Mouse (Mus musculus): ENCODE results near the gene Stk40. TPM values are rescaled to one million over a fixed set of nuclear protein-coding genes. Genes with fewer than 3 reads are reported as not detected.

Gene Stk40
- polyA plus RNA-seq, 1 experiment from 2014 or later, result 34.2 TPM

DNA sequence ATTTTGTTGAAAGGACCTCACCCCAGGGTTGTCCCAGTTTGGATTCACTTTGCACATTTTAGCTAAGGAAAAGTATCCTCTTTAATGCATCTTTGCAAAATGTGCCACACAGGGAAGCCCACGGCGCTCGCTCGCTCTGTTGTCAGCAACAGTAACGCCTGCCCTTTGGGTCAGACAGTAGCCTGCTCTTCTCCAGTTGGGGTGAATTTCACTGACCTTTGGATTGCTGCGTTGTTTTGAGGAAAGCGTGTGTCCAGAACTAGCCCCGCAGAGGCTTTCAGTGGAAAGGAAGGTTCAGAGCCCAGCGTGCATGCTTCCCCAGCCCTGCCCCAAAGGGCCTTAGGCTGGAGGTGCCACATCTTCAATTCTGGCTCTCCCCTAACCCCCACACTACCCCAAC is 11.7 kb downstream of the Stk40 start:
- no peak for ATAC-seq
- Histone ChIP-seq H3K4me2 (no peak overlapping the region), H3K36me3 (ENCODE audit: poor library complexity, severe bottlenecking) (peaks cover 9% of the 10 kb centered on the region; the same call in 1 of the 2 replicates), H3K9me3 (replicated peaks) (no peaks in the 10 kb centered on the region), H3K9ac (no peak overlapping the region), H3K4me1 (peaks cover 27% of the 10 kb centered on the region), H3K4me3 (no peak overlapping the region), H3K27me3 (no peaks in the 10 kb centered on the region), H3K27ac (no peak overlapping the region)
- 90% methylated on average over 9 of the region's 9 CpGs for WGBS

DNA sequence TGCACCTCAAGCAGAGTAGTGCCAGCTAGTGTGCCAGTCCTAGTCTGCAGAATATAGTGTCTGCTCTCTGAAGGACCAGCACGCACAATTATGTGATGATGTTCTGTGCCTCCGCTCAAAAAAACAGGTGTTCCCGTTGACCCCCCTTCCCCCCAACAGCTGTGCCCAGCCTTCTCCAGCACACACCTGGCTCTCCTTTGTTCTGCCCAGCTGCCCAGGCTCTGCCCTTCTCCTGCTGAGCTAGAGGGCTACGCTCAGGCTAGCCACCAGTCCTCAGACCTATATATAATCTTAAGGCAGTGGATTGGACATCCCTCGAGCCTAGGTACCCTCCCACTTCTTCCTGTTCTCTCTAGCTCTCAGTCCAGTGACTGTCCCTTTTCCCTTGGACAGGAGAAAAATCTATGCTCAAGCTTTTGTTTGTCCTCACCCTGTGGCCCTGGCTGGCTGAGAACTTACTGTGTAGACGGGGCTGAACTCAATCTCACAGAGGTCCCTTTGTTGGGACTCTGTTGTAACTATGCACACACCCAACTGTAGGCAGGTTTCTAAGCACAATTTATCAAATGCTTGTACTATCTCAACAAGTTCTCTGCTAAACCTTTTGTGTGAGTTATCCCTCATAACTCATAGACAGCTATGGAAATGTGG is 12.2 kb downstream of the Stk40 start:
- H3K4me1 ChIP-seq, result peaks cover 21% of the 10 kb centered on the region
- 0 out of 2 replicates have a peak, but pooled peaks cover 2% of the 10 kb centered on the region for H3K9me3 ChIP-seq (replicated peaks)
- H3K27ac ChIP-seq, result no peak overlapping the region
- H3K4me3 ChIP-seq, result no peak overlapping the region
- H3K4me2 ChIP-seq, result no peak overlapping the region
- no peak overlapping the region for H3K9ac ChIP-seq
- no peak for ATAC-seq
- no peaks in the 10 kb centered on the region for H3K27me3 ChIP-seq
- WGBS, result 76% methylated on average over 6 of the region's 6 CpGs
- H3K36me3 ChIP-seq (ENCODE audit: poor library complexity, severe bottlenecking), result peaks cover 12% of the 10 kb centered on the region

DNA sequence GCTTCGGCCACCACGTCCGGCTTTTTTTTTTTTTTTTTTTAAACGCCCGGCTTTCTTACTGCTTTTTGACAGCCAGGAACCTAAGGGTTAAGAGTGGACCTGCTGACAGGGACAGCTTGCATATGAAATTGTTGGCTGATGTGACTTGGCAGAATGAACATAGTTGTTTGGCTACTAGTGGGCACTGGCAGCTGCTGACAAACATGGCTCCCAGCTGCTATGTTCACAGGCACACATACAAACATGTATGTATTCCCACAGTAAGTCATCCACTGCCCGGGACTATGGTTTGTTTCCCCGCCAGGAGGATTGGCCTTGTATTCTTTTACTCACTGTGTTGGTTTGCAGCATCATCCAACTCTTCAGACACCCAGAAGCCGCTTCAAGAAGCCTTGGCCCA is 13.4 kb downstream of the Stk40 start:
- no peaks in the 10 kb centered on the region for H3K27me3 ChIP-seq
- H3K36me3 ChIP-seq (ENCODE audit: poor library complexity, severe bottlenecking), result peaks cover 20% of the 10 kb centered on the region
- H3K4me3 ChIP-seq, result no peak overlapping the region
- H3K27ac ChIP-seq, result peak overlapping the region; percentile 19; the same call in 1 of the 2 replicates
- peaks cover 17% of the 10 kb centered on the region; the same call in 1 of the 2 replicates for H3K4me1 ChIP-seq
- no peak overlapping the region for H3K4me2 ChIP-seq
- WGBS, result 83% methylated on average over 8 of the region's 8 CpGs
- peaks cover 11% of the 10 kb centered on the region; the same call in 1 of the 2 replicates for H3K9me3 ChIP-seq (replicated peaks)
- ATAC-seq, result no peak
- no peak overlapping the region for H3K9ac ChIP-seq

DNA sequence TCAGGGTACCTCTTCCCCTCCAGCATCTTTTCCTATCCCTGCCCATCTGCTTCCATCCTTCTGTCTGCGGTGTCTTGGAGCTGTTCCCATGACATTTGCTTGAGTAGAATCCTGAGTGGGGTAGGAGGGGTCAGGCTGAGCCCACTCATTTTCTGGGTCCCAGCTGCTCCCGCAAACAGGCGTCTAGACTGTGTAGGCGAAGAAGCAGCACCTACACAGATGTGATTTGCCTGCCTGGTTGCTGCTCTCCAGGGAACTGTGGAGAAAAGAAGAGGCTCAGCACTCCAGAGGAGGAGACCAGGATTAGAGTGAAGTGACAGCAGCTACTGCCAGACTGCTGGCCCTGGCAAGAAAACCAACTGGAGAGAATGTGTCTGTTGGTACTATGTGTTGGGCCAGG is 14.9 kb downstream of the Stk40 start:
- Histone ChIP-seq H3K4me3 (no peak overlapping the region), H3K9me3 (replicated peaks) (peaks cover 11% of the 10 kb centered on the region; the same call in 1 of the 2 replicates), H3K9ac (no peak overlapping the region), H3K4me1 (peaks cover 20% of the 10 kb centered on the region; the same call in 1 of the 2 replicates), H3K27ac (peak overlapping the region; percentile 65), H3K36me3 (ENCODE audit: poor library complexity, severe bottlenecking) (peaks cover 26% of the 10 kb centered on the region), H3K27me3 (no peaks in the 10 kb centered on the region), H3K4me2 (no peak overlapping the region)
- peak; percentile 45; the same call in 1 of the 2 replicates for ATAC-seq
- WGBS, result 79% methylated on average over 4 of the region's 4 CpGs

DNA sequence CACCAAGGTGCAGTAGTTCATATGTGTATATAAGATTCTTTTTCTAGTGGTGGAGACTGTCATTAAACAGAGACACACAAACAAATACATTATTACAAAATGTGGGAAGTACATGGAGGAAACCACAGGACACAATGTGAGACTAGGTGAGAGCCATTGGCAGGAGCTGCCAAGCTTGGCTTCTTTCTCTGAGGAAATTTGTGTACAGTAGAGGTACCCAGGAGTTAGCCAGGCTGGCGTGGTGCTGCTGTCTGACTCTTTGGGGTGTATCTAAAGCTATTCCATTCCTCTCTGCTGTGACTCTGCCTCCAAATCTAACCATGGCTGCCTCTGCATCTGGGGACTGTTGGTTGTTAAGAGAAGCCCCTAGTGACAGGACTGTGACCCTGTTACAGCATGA is 15.3 kb downstream of the Stk40 start:
- no peaks in the 10 kb centered on the region for H3K27me3 ChIP-seq
- no peak overlapping the region for H3K4me3 ChIP-seq
- no peak for ATAC-seq
- WGBS, result 77% methylated on average over 1 of the region's 1 CpGs
- H3K27ac ChIP-seq, result peak overlapping the region; percentile 65
- peaks cover 30% of the 10 kb centered on the region for H3K36me3 ChIP-seq (ENCODE audit: poor library complexity, severe bottlenecking)
- H3K4me1 ChIP-seq, result peaks cover 16% of the 10 kb centered on the region; the same call in 1 of the 2 replicates
- no peak overlapping the region for H3K9ac ChIP-seq
- peaks cover 11% of the 10 kb centered on the region; the same call in 1 of the 2 replicates for H3K9me3 ChIP-seq (replicated peaks)
- H3K4me2 ChIP-seq, result no peak overlapping the region

DNA sequence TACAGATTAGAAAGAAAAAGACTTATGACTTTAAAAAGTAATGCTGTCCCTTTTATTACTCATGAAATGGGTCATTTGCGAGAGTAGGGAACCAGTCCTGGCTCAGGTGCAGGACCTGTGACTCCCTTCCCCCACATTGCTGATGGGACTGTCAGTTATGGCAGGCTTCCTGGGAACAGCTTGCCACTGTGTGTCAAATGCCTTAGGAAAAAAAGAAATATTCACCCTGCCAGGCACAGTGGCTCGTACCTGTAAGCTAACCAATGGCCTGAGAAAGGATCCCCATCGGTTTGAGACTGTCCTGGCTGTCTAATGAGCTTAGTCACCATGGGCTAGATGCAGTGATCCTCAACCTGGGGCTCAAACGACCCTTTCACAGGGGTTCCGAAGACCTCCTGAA is 16.3 kb downstream of the Stk40 start:
- Histone ChIP-seq H3K9me3 (replicated peaks) (peaks cover 11% of the 10 kb centered on the region; the same call in 1 of the 2 replicates), H3K36me3 (ENCODE audit: poor library complexity, severe bottlenecking) (peaks cover 39% of the 10 kb centered on the region), H3K4me2 (no peak overlapping the region), H3K4me3 (no peak overlapping the region), H3K4me1 (peaks cover 16% of the 10 kb centered on the region; the same call in 1 of the 2 replicates), H3K9ac (no peak overlapping the region), H3K27me3 (no peaks in the 10 kb centered on the region), H3K27ac (no peak overlapping the region)
- WGBS, result 93% methylated on average over 5 of the region's 5 CpGs
- no peak for ATAC-seq

DNA sequence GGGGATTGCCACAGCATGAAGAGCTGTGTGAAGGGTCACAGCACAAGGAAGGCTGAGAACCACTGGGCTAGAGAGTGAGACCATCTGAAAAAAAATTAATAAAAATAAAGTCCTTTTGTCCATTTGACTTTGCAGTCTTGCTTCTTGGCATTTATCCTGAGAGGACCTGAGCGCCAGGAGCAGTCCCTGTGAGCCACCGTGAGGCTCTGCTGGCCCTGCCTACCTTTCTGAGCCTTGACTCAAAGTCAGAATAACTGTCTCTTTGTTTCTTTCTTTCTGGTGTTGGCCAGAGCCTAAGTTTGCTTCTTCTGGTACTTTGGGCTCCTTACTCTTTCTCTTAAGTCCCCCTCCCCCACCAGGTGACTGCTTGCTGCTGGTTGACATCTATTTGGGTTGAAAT is 16.7 kb downstream of the Stk40 start:
- 92% methylated on average over 2 of the region's 2 CpGs for WGBS

DNA sequence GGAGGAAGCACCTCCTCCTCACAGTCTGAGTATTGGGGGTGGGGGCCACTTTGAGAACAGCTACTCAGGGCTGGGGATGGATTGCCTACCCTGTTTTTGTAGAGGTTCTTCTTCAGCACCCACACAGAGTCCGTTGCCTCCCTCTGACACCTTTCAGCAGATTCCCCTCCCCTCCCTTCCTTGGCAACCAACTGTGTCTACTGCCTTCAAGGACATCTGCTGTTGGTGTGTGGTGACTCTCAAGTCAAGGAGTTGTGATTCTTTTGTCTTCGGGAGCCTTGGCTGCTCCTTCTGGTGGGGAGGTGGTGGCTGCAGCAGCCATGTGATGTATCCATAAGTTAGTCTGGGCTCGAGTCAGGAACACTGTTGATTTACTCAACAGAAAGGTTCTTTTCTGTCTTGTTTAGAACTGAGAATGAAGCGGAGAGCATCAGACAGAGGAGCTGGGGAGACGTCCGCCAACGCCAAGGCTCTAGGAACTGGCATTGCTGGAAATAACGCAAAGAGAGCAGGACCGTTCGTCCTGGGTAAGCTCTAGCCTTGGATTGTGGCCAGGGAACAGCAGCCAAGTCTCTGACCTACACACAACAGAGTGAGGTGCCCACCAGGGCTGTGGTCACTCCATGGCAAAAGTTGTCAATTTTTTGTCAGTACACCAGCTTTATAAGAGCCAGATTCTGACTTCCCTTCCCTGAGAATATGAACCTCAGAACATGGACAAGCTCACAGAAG is 19.7 kb downstream of the Stk40 start:
- H3K4me2 ChIP-seq, result no peak overlapping the region
- H3K9ac ChIP-seq, result no peak overlapping the region
- ATAC-seq, result no peak
- no peak overlapping the region for H3K4me3 ChIP-seq
- H3K27me3 ChIP-seq, result no peaks in the 10 kb centered on the region
- no peak overlapping the region for H3K27ac ChIP-seq
- H3K36me3 ChIP-seq (ENCODE audit: poor library complexity, severe bottlenecking), result peaks cover 64% of the 10 kb centered on the region
- peaks cover 11% of the 10 kb centered on the region; the same call in 1 of the 2 replicates for H3K9me3 ChIP-seq (replicated peaks)
- WGBS, result 82% methylated on average over 10 of the region's 10 CpGs
- H3K4me1 ChIP-seq, result peaks cover 7% of the 10 kb centered on the region; the same call in 1 of the 2 replicates

More for the DNA sequence above, 16.7 kb downstream of the Stk40 start:
- H3K9me3 ChIP-seq (replicated peaks), result peaks cover 11% of the 10 kb centered on the region; the same call in 1 of the 2 replicates
- H3K9ac ChIP-seq, result no peak overlapping the region
- no peak for ATAC-seq
- no peak overlapping the region for H3K27ac ChIP-seq
- H3K4me2 ChIP-seq, result no peak overlapping the region
- H3K4me1 ChIP-seq, result peaks cover 15% of the 10 kb centered on the region; the same call in 1 of the 2 replicates
- no peak overlapping the region for H3K4me3 ChIP-seq
- no peaks in the 10 kb centered on the region for H3K27me3 ChIP-seq
- H3K36me3 ChIP-seq (ENCODE audit: poor library complexity, severe bottlenecking), result peaks cover 43% of the 10 kb centered on the region

DNA sequence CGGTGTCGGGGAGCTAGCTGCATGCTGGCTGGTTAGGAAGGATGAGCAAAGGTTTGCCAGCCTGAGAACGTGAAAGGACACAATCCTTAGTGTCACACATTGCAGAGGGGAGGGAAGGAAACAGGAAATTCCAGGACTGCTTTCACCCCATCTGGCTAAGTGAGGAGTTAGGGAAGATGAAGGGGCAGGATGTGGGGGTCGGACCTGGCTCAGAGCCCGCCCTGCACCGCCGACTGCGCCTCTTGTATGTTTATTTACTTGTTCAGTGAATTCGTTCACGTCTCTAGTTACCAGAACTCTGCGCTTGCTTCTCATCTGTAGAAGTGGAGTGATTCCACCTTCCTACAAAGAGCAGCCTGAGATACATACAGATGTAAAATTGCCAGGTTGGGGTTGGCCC is 26.7 kb downstream of the Stk40 start:
- Histone ChIP-seq H3K4me3 (no peak overlapping the region), H3K27ac (no peak overlapping the region), H3K27me3 (no peaks in the 10 kb centered on the region), H3K36me3 (ENCODE audit: poor library complexity, severe bottlenecking) (peaks cover 73% of the 10 kb centered on the region), H3K9ac (no peak overlapping the region), H3K4me2 (no peak overlapping the region), H3K9me3 (replicated peaks) (no peaks in the 10 kb centered on the region), H3K4me1 (peaks cover 23% of the 10 kb centered on the region)
- no peak for ATAC-seq
- WGBS, result 82% methylated on average over 11 of the region's 11 CpGs

DNA sequence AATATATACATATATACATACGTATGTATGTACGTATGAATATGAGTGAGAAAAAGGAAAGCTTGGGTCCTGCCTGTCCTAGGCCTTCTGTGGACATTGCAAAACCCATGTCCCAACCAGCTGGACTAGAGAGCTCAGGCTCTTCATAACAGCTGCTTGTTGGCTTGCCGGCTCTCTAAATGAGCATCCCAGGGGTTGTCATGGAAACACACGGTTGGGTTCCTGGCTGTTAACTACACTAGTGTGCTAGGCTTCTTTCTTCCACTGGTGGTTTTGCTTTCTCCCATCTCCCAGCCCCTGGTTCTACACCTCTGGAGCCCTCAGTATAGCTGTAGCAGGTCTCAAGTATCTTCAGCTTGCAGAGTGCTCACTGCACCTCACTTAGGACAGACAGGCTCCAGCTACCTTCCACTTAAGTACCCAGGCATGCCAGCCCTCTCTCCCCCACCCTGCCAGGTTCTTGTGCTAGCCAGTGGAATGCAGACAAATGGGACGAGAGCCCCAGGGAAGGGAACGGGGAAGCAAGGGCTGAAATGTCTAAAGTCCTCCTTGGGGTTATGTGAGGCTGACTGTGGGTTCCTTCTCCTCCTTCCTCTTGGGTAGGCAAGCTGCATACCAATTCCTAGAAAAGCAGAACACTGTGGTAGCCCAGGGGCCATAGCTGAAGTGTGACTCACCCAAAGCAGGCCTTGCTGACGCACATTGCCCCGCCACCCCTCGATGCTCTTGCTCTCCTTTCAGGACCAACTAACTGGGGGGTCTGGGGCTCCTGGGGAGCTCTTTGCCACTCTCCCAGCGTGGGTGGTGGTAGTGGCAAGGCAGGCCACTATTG is 27.7 kb downstream of the Stk40 start:
- H3K4me1 ChIP-seq, result peaks cover 23% of the 10 kb centered on the region
- 53% methylated on average over 10 of the region's 10 CpGs for WGBS
- H3K27me3 ChIP-seq, result no peaks in the 10 kb centered on the region
- no peaks in the 10 kb centered on the region for H3K9me3 ChIP-seq (replicated peaks)
- H3K4me2 ChIP-seq, result no peak overlapping the region
- no peak overlapping the region; the same call in 1 of the 2 replicates for H3K9ac ChIP-seq
- H3K36me3 ChIP-seq (ENCODE audit: poor library complexity, severe bottlenecking), result peaks cover 73% of the 10 kb centered on the region
- ATAC-seq, result peak; percentile 63; the same call in 1 of the 2 replicates
- peak overlapping the region; percentile 32; the same call in 1 of the 2 replicates for H3K27ac ChIP-seq
- no peak overlapping the region for H3K4me3 ChIP-seq

DNA sequence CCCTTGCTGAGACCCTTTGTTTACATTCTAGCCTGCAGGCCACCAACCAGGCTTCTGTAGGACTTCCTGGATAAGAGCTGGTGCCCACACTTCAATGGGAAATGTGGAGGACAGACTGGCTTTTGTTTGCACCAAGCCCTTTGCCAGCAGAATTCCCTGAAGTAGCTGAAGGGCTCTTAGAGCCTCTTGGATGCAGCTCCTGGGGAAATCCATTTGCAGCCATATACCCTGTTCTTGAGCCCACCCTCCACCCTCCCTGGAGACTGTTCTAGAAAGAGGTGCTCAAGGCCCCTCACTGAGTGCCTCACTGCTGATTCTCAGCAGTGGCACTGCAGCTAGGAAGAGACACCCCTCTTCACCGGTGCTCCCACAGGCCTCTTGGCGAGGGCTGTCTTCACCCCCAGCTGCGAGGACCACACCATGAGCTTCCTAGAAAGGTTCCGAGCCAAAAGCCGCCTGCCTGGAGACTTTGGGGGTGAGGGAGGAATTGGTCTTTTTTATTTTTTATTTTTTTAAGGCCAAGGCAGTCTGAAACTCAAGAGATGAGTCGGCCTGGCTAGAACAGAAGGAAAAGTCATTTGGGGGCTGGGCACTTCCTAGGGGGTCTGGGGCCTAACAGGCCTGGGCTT is 29.0 kb downstream of the Stk40 start:
- 86% methylated on average over 6 of the region's 6 CpGs for WGBS
- peaks cover 23% of the 10 kb centered on the region for H3K4me1 ChIP-seq
- no peak overlapping the region for H3K4me3 ChIP-seq
- no peak overlapping the region for H3K4me2 ChIP-seq
- ATAC-seq, result no peak
- H3K27ac ChIP-seq, result no peak overlapping the region
- H3K9me3 ChIP-seq (replicated peaks), result no peaks in the 10 kb centered on the region
- peaks cover 76% of the 10 kb centered on the region for H3K36me3 ChIP-seq (ENCODE audit: poor library complexity, severe bottlenecking)
- H3K9ac ChIP-seq, result no peak overlapping the region
- H3K27me3 ChIP-seq, result no peaks in the 10 kb centered on the region

Data from forebrain, embryonic 13.5 days (tissue).